In genomic region chr3:9885565-9885964, GRCm38 (mm10) we compare ENCODE assay signal across 8 mouse cellular contexts.
DNase-seq lines count a peak whose midpoint lies in the region.

No protein-coding gene starts in this region.

- H3K36me3 ChIP-seq in heart, embryonic 10.5 days = no peaks in the 10 kb centered on the region

- H3K27ac ChIP-seq in heart, embryonic 10.5 days = no peak overlapping the region

- H3K4me3 ChIP-seq in heart, embryonic 10.5 days = no peak overlapping the region

- 71% methylated on average over 8 of the region's 8 CpGs for WGBS in heart, embryonic 10.5 days

- H3K27me3 ChIP-seq in heart, embryonic 10.5 days (ENCODE audit: insufficient read depth, poor library complexity, severe bottlenecking) = no peaks in the 10 kb centered on the region

- H3K4me1 ChIP-seq in heart, embryonic 10.5 days = no peaks in the 10 kb centered on the region

- DNase-seq in frontal cortex, postnatal 36 days (ENCODE audit: low spot score in 2 of 2) = peak; percentile 52 to 68
- DNase-seq in frontal cortex, postnatal 10 days (ENCODE audit: low spot score in 2 of 2) = no peak
- DNase-seq in urinary bladder, postnatal 36 days (ENCODE audit: low spot score in 2 of 2) = peak; percentile 13 to 60
- no peak for DNase-seq in urinary bladder, postnatal 10 days (ENCODE audit: low spot score)
- peak; percentile 30 for DNase-seq in heart, embryonic 10.5 days (ENCODE audit: low spot score)
- peak; percentile 61 for DNase-seq in layer of hippocampus, adult 9-11 months
- DNase-seq in naive thymus-derived CD4-positive, alpha-beta T cell, adult 2 months (ENCODE audit: low read depth) = peak; percentile 58
- DNase-seq in spleen, postnatal 10 days (ENCODE audit: low spot score in 2 of 2) = no peak

- H3K9me3 ChIP-seq in heart, embryonic 10.5 days = no peaks in the 10 kb centered on the region

Comparison
In these comparisons a context has a peak if more than half of its experiments do, and no peak if none do; other contexts are left out.
1. DNase-seq: peak in frontal cortex, postnatal 36 days (2 of 2), urinary bladder, postnatal 36 days (2 of 2), heart, embryonic 10.5 days (single experiment), layer of hippocampus, adult 9-11 months (single experiment) and naive thymus-derived CD4-positive, alpha-beta T cell, adult 2 months (single experiment); none in frontal cortex, postnatal 10 days (0 of 2), urinary bladder, postnatal 10 days (single experiment) and spleen, postnatal 10 days (0 of 2).